Mouse (Mus musculus) subcutaneous adipose tissue, adult 2 months (tissue): Measurements from ENCODE around the gene Akr1a1. TPM values are rescaled to one million over a fixed set of nuclear protein-coding genes. Genes with fewer than 3 reads are reported as not detected.

Experiments
- polyA plus RNA-seq: library from polyadenylated mRNA; depleted of rRNA; stranded (reverse); fragments of >200 nt; gene quantifications from 2 replicates; pipeline ENCODE4 v1.2.3, GENCODE M21; 2012; ENCODE audit warnings: low replicate concordance; rRNA removed

Akr1a1 gene
- 756 and 760 TPM in 2 replicates for polyA plus RNA-seq

DNA sequence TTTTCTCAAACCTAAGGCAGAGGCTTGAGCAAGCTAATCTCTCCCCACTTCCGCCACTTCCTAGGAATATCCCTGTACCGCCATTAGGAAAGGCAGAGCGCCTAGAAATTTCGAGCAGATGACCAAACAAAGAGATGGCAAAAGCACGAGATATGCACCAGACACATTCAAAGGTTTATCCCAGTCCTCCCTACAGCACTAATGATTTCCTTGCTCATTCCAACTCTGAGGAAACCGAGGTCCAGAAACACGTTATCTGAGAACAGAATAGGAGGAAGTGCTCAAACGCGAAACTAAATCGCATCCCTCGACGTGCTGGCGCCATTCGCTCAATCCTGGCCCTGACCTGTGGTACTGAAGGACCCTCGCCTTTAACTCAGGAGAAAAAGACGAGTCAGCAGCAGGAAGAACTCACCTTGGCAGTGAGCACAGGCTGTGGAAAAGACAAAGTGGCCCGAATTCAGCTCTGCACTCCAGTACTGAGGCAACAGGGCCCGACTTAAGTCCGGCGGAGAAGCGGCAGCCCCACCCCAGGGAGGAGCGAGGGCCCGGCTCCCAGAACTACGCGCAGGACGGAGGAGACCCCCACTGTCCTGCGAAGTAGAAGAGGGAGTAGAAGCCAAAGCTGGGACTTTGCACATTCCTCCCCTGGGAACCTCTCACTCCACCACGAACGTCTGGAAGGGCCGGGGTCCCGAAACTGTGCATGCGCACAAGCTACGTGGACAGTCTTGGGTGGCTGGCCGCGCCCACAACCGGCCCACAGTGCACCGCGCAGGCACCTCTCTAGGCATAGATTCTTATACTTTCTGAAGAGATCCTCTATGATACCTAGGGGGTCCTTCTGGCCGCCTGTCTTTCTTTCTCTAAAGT lies at the start of gene Akr1a1:
Akr1a1 (minus strand) TSS at position 757 of the 873 bp plus-strand sequence.

DNA sequence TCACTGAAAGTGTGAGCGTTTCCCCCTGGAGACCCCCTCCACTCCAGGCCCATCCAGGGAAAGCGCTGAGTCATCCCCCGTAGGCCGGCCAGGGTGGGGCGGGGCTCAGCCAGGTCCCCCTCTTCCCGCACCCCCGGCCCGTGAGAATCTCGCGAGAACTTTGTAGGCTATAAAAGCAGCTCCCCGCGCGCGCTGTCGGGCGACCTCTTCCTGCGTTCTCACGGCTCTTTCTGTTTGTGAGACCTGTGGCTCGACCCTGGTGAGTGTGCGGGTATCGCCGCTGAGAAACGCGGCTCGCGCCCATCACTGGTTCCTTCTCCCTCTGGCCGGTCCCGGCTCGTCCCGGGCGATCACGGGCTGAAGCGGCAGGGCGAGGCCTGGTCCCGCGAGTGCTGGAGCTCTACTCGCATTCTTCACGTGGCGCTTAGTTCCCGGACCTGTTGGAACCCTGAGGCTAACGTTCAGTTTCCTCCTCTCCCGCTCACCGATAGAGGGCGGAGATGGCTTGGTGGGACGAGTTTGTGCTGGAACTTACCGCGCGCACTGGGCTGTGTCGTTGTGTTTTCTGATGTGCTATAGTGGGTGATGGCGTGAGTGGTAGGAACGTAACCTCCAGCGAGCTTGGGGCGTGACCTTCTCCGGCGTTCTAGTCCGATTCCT lies 34.1 kb upstream of the Akr1a1 start, which contains the start of gene Prdx1:
Prdx1 (plus strand) TSS at position 143 of the 660 bp plus-strand sequence.

DNA sequence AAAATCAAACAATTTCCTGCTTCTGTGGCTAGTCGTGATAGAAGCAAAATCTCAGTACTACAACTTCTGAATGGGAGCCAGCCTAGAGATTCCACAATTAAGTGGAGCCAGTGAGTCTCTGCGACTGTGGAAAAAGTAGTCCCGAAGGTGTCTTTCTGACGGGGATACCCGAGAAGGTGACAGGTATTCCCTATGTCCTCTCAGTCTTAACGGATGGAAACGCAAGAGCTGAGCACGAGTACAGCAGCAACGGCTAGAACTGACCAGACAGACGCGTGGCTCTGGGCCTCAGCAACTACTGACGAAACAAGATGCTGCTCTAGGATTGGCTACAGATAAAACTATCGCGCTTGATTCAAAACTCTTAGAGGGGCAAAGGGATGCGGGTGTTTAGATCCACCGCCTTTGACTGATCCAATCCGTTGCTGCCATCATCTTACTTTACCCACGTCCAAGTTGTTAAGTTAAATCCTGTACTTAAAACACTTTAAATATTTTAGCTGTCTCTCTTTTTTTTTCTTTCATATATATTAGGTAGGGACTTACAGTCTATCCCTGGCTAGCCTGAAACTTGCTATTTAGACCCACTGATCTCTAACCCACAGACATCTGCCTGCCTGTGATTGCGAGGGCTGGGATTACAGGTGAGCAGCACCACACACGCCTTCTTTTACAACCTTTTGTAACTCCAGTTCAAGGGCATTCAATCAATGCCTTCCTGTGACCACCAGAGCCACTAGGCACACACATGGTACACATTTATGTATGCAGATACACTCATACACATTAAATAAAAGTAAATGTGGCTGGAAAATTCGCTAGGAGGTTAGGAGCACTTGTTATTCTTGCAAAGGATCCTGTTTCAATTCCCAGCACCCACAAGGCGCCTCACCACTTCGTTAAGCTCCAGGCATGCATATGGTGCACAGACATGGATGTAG lies 23.5 kb downstream of the Akr1a1 start, which contains the start of gene Nasp:
Nasp (minus strand) TSS at position 220 of the 941 bp plus-strand sequence.

DNA sequence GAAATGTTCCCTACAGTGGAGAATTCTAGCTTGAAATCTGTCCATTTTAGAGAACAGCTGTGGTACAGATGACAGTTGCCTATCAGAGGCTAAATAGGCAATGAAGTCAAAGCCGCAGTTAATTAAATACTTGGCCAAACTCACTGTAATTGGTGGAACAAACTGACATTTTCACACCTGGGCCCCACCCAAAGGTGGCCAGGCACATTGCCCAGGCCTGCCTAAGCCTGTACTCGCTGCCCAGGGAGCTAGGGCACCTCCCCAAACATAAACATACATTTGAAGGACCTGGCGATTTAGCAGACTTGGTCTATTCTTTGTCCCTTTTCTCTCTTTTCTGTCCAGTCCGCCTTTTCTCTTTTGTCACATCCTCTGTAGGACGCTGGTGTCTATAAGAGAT lies 55.1 kb downstream of the Akr1a1 start, which contains the start of gene Ccdc17:
Ccdc17 (plus strand) TSS at position 276 of the 400 bp plus-strand sequence.

Other genes starting within 250 kb of the Akr1a1 start
- 46.6 and 72.9 TPM in 2 replicates for gene Mast2, start 187.5 kb downstream of the Akr1a1 start, polyA plus RNA-seq
- gene Ipp, start 144.1 kb downstream of the Akr1a1 start, polyA plus RNA-seq, result 3.8 and 4.1 TPM in 2 replicates
- gene Tmem69, start 95.7 kb downstream of the Akr1a1 start, polyA plus RNA-seq, result 7.0 and 8.5 TPM in 2 replicates
- gene Gpbp1l1, start 94.0 kb downstream of the Akr1a1 start, polyA plus RNA-seq, result 51.2 and 60.9 TPM in 2 replicates
- 8.5 and 14.9 TPM in 2 replicates for gene Ccdc17, start 55.0 kb downstream of the Akr1a1 start, polyA plus RNA-seq
- 1.8 and 7.7 TPM in 2 replicates for gene Nasp, start 23.7 kb downstream of the Akr1a1 start, polyA plus RNA-seq
- gene Prdx1, start 33.9 kb upstream of the Akr1a1 start, polyA plus RNA-seq, result 206 and 234 TPM in 2 replicates
- 23.9 and 35.4 TPM in 2 replicates for gene Mmachc, start 56.7 kb upstream of the Akr1a1 start, polyA plus RNA-seq
- gene Ccdc163, start 56.8 kb upstream of the Akr1a1 start, polyA plus RNA-seq, result 21.5 and 47.7 TPM in 2 replicates
- 3.4 and 4.5 TPM in 2 replicates for gene Tesk2, start 69.3 kb upstream of the Akr1a1 start, polyA plus RNA-seq
- 22.5 and 36.4 TPM in 2 replicates for gene Toe1, start 156.0 kb upstream of the Akr1a1 start, polyA plus RNA-seq
- gene Mutyh, start 156.0 kb upstream of the Akr1a1 start, polyA plus RNA-seq, result 7.7 and 12.9 TPM in 2 replicates
- gene Hpdl, start 170.0 kb upstream of the Akr1a1 start, polyA plus RNA-seq, result 1.5 and 2.3 TPM in 2 replicates
- 0.10 and 0.91 TPM in 2 replicates for gene Zswim5, start 225.7 kb upstream of the Akr1a1 start, polyA plus RNA-seq